Mouse (Mus musculus) gastrocnemius, postnatal 10 days (tissue): ENCODE data around the gene Mettl7a1. TPM values are rescaled to one million over a fixed set of nuclear protein-coding genes. Genes with fewer than 3 reads are reported as not detected.
A peak's percentile ranks its signal among the peaks of the same experiment; 100 is the strongest.
"Not testable (repeated sequence)": the region's sequence is repeated elsewhere in the genome, so short reads cannot be mapped to it uniquely, and the experiment has no call there.

Source experiments
- DNase-seq: peaks from one replicate; pipeline ENCODE4 v3.0.0; 2021; ENCODE audit warnings: mixed read lengths
- total RNA-seq, 2 experiments: library from RNA; stranded (reverse); gene quantifications; 2 replicates each; pipeline ENCODE4 v1.2.3; 2021

The Mettl7a1 gene
- total RNA-seq, 2 experiments from 2014 or later, result 17.7 to 18.5 TPM

- DNase-seq, result no peak
These were observed 3.4 kb upstream of the Mettl7a1 start for GRCm38 (mm10) chr15:100300499-100300898.

- no peak for DNase-seq
These were observed 2.4 kb upstream of the Mettl7a1 start for GRCm38 (mm10) chr15:100301556-100301955.

- DNase-seq, result no peak
These were observed 417 bp upstream of the Mettl7a1 start for GRCm38 (mm10) chr15:100303428-100304018.

GRCm38 (mm10) chr15:100306201-100306600, 2.3 kb downstream of the Mettl7a1 start:
- DNase-seq, result no peak

GRCm38 (mm10) chr15:100307438-100308096, 3.6 kb downstream of the Mettl7a1 start:
- DNase-seq, result not testable (repeated sequence)

- no peak for DNase-seq
These were observed 8.4 kb downstream of the Mettl7a1 start for GRCm38 (mm10) chr15:100312346-100312745.

GRCm38 (mm10) chr15:100314448-100315145, 10.7 kb downstream of the Mettl7a1 start:
- no peak for DNase-seq

GRCm38 (mm10) chr15:100318014-100318671, 14.2 kb downstream of the Mettl7a1 start:
- DNase-seq, result not testable (repeated sequence)

GRCm38 (mm10) chr15:100319884-100320283, 15.9 kb downstream of the Mettl7a1 start:
- no peak for DNase-seq

- no peak for DNase-seq
These were observed 16.5 kb downstream of the Mettl7a1 start for GRCm38 (mm10) chr15:100320295-100320905.

- DNase-seq, result no peak
These were observed 17.2 kb downstream of the Mettl7a1 start for GRCm38 (mm10) chr15:100321134-100321533.

GRCm38 (mm10) chr15:100324021-100324591, 20.2 kb downstream of the Mettl7a1 start:
- no peak for DNase-seq

- DNase-seq, result no peak
These were observed 21.3 kb downstream of the Mettl7a1 start for GRCm38 (mm10) chr15:100325235-100325634.

- DNase-seq, result not testable (repeated sequence)
These were observed 24.1 kb downstream of the Mettl7a1 start for GRCm38 (mm10) chr15:100328089-100328488.

GRCm38 (mm10) chr15:100329336-100329735, 25.4 kb downstream of the Mettl7a1 start:
- DNase-seq, result not testable (repeated sequence)

- DNase-seq, result no peak
These were observed 26.8 kb downstream of the Mettl7a1 start for GRCm38 (mm10) chr15:100330739-100331138.

- not testable (repeated sequence) for DNase-seq
These were observed 28.4 kb downstream of the Mettl7a1 start for GRCm38 (mm10) chr15:100332077-100332961.

GRCm38 (mm10) chr15:100334629-100335028, 30.7 kb downstream of the Mettl7a1 start, which contains the start of gene Mettl7a3:
Gene Mettl7a3, plus strand, starts transcription at chr15:100334929.
- DNase-seq, result no peak

GRCm38 (mm10) chr15:100337328-100337727, 33.4 kb downstream of the Mettl7a1 start:
- not testable (repeated sequence) for DNase-seq

- peak; percentile 49 for DNase-seq
These were observed 33.9 kb downstream of the Mettl7a1 start for GRCm38 (mm10) chr15:100337847-100338246.
